Mouse (Mus musculus): ENCODE results near the gene Hoxb13.

Gene Hoxb13

GRCm38 (mm10) chr11:96191132-96191531 lies 3.0 kb upstream of the Hoxb13 start:
- no peak for DNase-seq

GRCm38 (mm10) chr11:96194401-96194710 lies 240 bp downstream of the Hoxb13 start:
- DNase-seq, result no peak

- no peak for DNase-seq
Observed at GRCm38 (mm10) chr11:96194961-96195640, 985 bp downstream of the Hoxb13 start.

GRCm38 (mm10) chr11:96195769-96196280 lies 1.7 kb downstream of the Hoxb13 start:
- DNase-seq, result no peak

GRCm38 (mm10) chr11:96198642-96199041 lies 4.5 kb downstream of the Hoxb13 start:
- DNase-seq, result peak; percentile 54 to 58

GRCm38 (mm10) chr11:96199181-96200086 lies 5.3 kb downstream of the Hoxb13 start:
- no peak for DNase-seq

- no peak for DNase-seq
Observed at GRCm38 (mm10) chr11:96200183-96200655, 6.1 kb downstream of the Hoxb13 start.

- no peak for DNase-seq
Observed at GRCm38 (mm10) chr11:96201741-96202140, 7.6 kb downstream of the Hoxb13 start.

GRCm38 (mm10) chr11:96202401-96203081 lies 8.4 kb downstream of the Hoxb13 start:
- DNase-seq, result no peak

- peak in 1 of 2 experiments; percentile 42 for DNase-seq
Observed at GRCm38 (mm10) chr11:96203182-96203788, 9.2 kb downstream of the Hoxb13 start.

GRCm38 (mm10) chr11:96203789-96204186 lies 9.7 kb downstream of the Hoxb13 start:
- no peak for DNase-seq

GRCm38 (mm10) chr11:96204351-96204750 lies 10.2 kb downstream of the Hoxb13 start:
- no peak for DNase-seq

- DNase-seq, result no peak
Observed at GRCm38 (mm10) chr11:96205426-96206131, 11.5 kb downstream of the Hoxb13 start.

GRCm38 (mm10) chr11:96223813-96224212 lies 29.7 kb downstream of the Hoxb13 start:
- DNase-seq, result no peak

GRCm38 (mm10) chr11:96227676-96228075 lies 33.6 kb downstream of the Hoxb13 start:
- no peak for DNase-seq

GRCm38 (mm10) chr11:96234906-96235305 lies 40.8 kb downstream of the Hoxb13 start:
- DNase-seq, result peak; percentile 41 to 54

- DNase-seq, result peak; percentile 57 to 68
Observed at GRCm38 (mm10) chr11:96240211-96240610, 46.1 kb downstream of the Hoxb13 start.
